Mouse (Mus musculus): ENCODE measurements around the gene Hyal2. TPM values are rescaled to one million over a fixed set of nuclear protein-coding genes. Genes with fewer than 3 reads are reported as not detected.
"Not testable (repeated sequence)": the region's sequence is repeated elsewhere in the genome, so short reads cannot be mapped to it uniquely, and the experiment has no call there.

The Hyal2 gene
- total RNA-seq, 2 experiments from 2014 or later = 43.4 to 49.7 TPM

DNA sequence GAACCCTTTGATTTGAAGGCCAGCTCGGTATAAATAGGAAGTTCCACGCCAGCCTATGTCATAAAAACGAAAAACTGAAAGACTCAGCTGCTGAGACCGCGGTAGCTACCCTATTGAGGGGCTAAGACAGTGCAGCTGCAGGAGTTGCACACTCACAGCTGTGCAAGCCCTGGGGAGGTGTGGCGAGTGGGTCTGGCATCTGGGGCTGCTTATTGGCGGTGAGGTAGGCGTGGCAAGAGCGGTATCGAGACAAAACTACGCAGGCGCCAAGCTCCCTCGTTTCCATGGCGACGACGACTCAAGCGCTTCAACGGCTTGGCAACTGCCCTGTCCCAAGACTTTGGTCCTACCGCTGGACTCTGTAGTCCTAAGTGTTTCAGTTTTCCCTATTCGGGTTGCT, 20.7 kb upstream of the Hyal2 start, which contains the start of gene Zmynd10:
Gene Zmynd10 (plus strand): TSS at position 273 of the 400 bp plus-strand sequence.
- peak; percentile 92 for DNase-seq

GRCm38 (mm10) chr9:107547957-107548356, 19.8 kb upstream of the Hyal2 start:
- no peak for DNase-seq

DNA sequence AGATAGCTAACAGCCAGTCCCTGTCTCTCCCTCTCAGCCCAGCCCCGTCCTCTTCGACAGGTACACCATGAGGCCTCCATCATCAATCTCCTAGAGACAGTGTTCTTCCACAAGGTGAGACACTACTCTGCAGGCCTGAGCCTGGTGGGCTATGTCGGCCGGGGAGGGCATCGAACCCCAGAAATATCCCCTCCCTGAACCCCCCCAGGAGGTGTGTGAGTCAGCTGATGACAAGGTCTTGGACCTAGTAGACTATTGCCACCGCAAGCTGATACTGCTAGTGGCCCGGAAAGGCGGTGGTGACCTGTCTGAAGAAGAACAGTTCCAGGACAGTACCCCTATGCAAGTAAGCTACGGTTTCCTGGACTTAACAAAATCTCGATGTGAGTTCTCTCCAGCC, 18.9 kb upstream of the Hyal2 start:
- no peak for DNase-seq

DNA sequence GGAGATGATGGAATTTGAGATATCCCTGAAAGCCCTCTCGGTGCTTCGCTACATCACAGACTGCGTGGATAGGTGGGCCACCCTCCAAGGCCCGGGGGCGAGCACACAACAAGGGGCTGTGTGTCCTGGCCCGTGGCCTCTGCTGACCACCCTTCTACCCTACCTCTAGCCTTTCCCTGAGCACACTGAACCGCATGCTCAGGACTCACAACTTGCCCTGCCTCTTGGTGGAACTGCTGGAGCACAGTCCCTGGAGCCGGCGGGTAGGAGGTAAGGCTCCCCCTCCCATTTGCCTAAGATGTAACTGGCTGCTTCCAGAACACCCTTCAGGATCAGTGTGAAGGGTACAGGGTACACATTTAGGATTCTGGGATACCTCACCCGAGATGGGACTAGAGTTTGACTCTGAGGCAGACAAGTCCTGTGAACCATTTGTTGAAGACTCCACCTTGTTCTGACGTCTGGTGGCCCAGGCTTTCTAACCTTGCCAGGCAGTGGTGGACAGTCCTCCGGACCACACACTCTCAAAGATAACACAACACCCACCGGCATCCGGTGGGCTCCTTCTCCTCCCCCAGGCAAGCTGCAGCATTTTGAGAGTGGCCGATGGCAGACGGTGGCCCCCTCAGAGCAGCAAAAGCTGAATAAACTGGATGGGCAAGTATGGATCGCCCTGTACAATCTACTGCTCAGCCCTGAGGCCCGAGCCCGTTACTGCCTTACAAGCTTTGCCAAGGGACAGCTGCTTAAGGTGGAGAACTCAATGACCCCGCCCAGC, 18.3 kb upstream of the Hyal2 start:
- DNase-seq = no peak

- DNase-seq = no peak
These were observed 17.1 kb upstream of the Hyal2 start for GRCm38 (mm10) chr9:107550491-107551116.

GRCm38 (mm10) chr9:107551117-107551889, 16.4 kb upstream of the Hyal2 start, which contains the start of gene Rassf1:
Gene Rassf1, plus strand, starts transcription at chr9:107551555.
- peak; percentile 74 for DNase-seq

DNA sequence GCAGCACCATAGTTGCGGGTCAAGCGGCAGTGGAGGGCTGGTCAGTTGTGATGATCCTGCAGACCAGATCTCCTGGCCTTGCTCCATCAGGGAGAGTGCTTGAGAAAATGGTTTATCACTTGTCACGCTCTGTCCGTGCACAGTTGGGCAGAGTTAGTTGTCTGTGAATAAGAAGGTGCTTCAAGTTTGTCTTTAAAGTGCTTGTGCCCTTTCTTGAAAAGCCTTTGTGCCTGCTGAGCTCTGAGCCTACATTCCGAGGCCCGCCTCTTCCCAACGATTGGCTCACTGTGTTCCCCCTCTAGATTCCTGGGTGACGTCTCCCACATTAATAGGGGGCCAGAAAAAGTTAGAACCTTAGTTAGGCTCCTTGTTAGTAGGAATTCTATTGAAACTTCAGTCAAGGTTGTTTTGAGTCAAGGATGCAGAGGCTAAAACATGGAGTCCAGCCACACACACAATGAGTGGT, 15.8 kb upstream of the Hyal2 start:
- DNase-seq = no peak

GRCm38 (mm10) chr9:107552690-107553393, 14.9 kb upstream of the Hyal2 start:
- no peak for DNase-seq

- peak; percentile 52 for DNase-seq
These were observed 14.0 kb upstream of the Hyal2 start for GRCm38 (mm10) chr9:107553541-107554318.

- DNase-seq = peak; percentile 95
These were observed 13.4 kb upstream of the Hyal2 start for GRCm38 (mm10) chr9:107554319-107554825.

DNA sequence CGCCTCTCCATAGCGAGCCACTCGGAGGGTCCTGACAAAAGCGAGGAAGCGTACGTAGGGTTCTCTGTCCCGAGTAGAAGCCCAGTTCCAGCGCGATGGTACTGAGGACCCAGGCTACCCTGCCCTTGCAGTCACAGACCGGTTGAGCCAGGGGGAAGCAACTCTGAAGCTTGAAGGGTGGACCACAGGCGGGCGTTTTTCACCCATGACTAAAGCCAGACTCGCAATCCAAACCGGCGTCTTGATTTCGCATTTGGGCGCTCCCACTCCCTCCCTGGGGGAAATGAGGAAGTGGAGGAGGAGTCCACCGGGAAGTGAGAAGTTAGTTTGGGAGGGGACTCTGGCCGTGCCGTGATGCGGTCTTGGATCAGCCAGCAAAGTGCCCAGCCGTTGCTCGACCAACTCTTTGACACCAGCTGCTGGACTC, 12.7 kb upstream of the Hyal2 start:
- peak; percentile 81 for DNase-seq

- DNase-seq = no peak
These were observed 12.0 kb upstream of the Hyal2 start for GRCm38 (mm10) chr9:107555701-107556100.

DNA sequence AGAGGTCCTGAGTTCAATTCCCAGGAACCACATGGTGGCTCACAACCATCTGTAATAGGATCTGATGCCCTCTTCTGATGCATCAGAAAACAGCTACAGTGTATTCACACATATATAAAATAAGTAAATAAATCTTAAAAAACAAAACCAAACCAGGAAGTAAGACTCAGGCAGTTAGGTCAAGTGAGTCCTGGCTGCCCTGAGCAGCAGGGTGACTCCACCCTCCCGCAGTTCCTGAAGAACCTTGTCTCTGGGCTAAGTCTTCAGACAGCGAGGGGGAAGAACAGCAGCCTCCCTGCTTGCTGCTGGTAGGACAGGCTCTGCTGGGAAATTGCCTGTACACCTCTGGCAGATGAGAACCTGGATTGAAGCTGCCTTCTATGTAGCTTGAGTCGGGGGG, 11.4 kb upstream of the Hyal2 start:
- no peak for DNase-seq

DNA sequence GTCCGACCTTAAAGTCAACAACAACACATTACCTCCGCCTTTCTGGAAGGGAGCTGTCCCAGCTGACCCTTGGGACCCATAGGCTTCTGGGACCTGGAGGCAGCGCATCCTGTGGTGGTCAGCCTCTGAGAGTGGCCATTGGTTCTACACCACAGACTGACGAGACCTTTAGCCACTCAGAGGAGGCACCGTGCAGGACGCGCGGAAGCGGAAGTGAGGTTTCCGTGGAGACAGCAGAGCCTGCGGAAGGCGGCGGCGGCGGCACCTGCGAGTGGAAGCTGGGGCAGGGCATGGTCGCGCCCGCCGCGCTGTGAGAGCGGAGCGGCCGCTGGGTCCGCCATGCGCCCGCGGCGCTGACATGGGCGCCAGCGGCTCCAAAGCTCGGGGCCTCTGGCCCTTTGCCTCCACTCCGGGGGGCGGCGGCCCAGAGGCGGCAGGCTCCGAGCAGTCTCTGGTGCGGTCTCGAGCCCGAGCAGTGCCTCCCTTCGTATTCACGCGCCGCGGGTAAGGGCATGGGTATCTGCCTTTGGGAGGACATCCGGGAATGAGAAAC, 4.6 kb upstream of the Hyal2 start, which contains the start of gene Tusc2:
Gene Tusc2 (plus strand): TSS at position 227 of the 553 bp plus-strand sequence.
- peak; percentile 95 for DNase-seq

GRCm38 (mm10) chr9:107565556-107565955, 2.2 kb upstream of the Hyal2 start:
- not testable (repeated sequence) for DNase-seq

DNA sequence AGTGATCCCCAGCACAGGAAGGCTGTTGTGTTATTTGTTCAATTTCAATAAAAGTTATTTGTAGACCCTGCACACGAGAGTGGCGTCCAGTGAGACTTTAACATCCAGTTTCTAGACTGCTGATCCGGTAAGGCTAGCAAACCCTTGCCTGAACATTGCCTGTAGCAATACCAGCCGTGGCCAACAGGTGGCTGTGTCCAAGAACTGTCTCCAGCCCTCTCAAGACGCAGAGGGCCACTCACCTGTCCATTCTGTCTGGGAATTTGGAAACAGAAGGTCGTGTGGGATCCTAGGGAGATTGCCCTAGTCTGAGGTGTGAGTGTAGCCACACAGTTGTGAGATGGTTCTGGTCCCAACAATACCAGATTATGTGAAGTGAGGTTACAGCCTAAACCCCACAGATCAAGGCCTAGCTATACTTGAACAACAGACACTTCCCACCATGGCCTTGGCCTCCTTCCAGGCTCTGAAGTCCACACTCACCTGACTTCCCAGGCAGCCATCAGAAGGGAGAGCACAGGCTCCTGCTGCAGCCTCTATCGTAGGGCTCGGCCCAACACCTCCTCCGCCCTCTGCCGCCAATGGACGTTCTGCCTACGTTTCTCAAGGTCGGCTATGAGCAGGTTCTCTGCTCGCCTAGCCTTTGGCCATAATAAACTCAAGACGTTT, 1.6 kb upstream of the Hyal2 start:
- peak; percentile 92 for DNase-seq

- DNase-seq = peak; percentile 60
These were observed 890 bp upstream of the Hyal2 start for GRCm38 (mm10) chr9:107566855-107567254.

DNA sequence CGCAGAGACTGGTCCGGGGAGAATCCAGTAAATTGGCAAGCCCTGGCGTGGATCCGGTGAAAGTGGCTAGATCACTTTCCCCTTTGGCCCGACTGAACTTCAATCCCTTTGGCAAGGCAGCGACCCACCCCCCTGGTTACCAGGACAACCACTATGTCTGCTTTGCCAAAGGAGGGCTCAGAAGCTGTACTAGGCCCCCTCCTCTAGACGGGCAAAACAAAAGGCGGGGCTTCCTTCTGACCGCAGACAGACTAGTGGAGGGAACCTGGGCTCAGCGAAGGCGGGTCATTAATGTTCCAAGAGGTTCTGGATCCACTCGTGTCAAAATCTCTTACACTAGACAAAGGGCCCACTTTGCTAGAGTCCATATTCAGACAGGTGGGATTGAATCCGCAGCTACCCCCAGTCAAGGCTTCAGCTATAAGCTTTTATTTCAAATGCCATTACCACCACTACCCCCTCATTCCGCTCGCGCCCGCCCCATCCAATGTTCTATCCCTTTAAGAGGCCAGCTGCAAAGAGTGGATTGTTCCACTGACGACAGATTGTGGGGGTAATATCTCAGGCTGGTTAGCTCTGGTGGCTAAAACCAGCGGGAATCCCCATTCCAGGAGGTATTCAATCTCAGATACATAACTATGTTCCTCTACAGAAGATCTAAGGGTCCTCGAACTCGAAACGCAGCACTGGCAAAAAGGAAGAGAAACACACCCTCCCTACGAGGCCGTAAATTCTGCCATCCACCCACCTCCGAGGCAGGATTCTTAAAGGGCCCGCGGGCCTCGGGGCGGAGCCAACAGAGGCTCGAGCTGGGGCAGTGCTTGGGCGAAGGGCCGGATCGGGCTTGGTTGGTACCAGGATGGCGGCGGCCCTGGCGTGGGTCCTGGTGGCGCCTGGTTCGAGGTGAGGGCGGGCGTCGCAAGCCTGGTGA, 851 bp downstream of the Hyal2 start:
- DNase-seq = peak; percentile 88

GRCm38 (mm10) chr9:107569270-107569669, 1.5 kb downstream of the Hyal2 start:
- DNase-seq = no peak
